Mouse (Mus musculus) left cerebral cortex, adult 2 months (tissue): ENCODE data around the gene Nfatc4. TPM values are rescaled to one million over a fixed set of nuclear protein-coding genes. Genes with fewer than 3 reads are reported as not detected.
A peak's percentile ranks its signal among the peaks of the same experiment; 100 is the strongest.

Experiments used
- DNase-seq, 2 experiments: peaks; one replicate each; pipeline ENCODE4 v3.0.0; 2021 to 2022; ENCODE audit warnings: low spot score in 2 of 2, mixed read lengths in 1 of 2; ENCODE audit errors: extremely low spot score in 1 of 2
- H3K27ac ChIP-seq: fragments of 200-600 bp; 2 replicates; pipeline ENCODE4 v1.8.1; 2022
- H3K4me3 ChIP-seq: fragments of 200-600 bp; 2 replicates; pipeline ENCODE4 v1.8.1; 2022
- CTCF ChIP-seq: fragments of 200-600 bp; IDR thresholded peaks from 2 replicates; pipeline ENCODE4 v1.8.1; 2022; ENCODE audit warnings: antibody characterized with exemption, mild to moderate bottlenecking, moderate library complexity
- intact Hi-C: fragments of 180-260 bp; cut with DNase I; formaldehyde crosslinking; loops from one replicate; pipeline ENCODE4 v1.15.1; 2025
- total RNA-seq, 2 experiments: library from RNA; stranded (reverse); gene quantifications; 2 replicates each; pipeline ENCODE4 v1.2.3; 2021

Nfatc4 gene
- total RNA-seq, 2 experiments from 2014 or later = 1.1 to 2.6 TPM

- no peak for DNase-seq
- intact Hi-C loops = no loop called here
- H3K4me3 ChIP-seq = no peak overlapping the region
- no peak for TF ChIP-seq CTCF
- no peak overlapping the region for H3K27ac ChIP-seq
Observed at GRCm38 (mm10) chr14:55862186-55862585, 39.2 kb downstream of the Nfatc4 start.

DNA sequence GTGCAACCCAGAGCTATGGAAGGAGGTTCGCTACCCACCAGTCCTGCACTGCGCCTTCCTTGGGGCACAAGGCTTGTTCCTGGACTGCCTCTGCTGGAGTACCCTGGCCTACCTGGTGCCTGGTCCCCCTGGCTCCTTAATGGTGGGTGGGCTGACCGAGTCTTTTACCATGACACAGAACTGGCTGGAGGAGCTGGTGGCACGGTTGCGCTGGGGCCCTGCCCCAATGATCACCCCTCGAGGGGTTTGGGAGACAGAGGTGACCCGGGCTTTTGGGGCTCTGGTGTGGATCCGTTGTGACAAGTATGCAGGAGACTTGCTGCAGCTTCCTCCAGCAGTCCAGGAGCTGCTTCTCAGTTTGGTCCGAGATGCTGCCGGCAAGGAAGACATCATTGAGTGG is 40.0 kb downstream of the Nfatc4 start:
- no peak overlapping the region for H3K4me3 ChIP-seq
- intact Hi-C loops = loop anchor here (1.0 kb wide), 1 partner anchor 41 kb away; no protein-coding TSS in a partner anchor
- no peak overlapping the region for H3K27ac ChIP-seq
- DNase-seq = no peak
- TF ChIP-seq CTCF = no peak

GRCm38 (mm10) chr14:55863773-55864172 is 40.8 kb downstream of the Nfatc4 start:
- DNase-seq = peak; percentile 53 to 73
- Histone ChIP-seq H3K4me3 (no peak overlapping the region), H3K27ac (no peak overlapping the region)
- peak; percentile 100 for TF ChIP-seq CTCF
- intact Hi-C loops = loop anchor here (1.0 kb wide), 1 partner anchor 41 kb away; no protein-coding TSS in a partner anchor

DNA sequence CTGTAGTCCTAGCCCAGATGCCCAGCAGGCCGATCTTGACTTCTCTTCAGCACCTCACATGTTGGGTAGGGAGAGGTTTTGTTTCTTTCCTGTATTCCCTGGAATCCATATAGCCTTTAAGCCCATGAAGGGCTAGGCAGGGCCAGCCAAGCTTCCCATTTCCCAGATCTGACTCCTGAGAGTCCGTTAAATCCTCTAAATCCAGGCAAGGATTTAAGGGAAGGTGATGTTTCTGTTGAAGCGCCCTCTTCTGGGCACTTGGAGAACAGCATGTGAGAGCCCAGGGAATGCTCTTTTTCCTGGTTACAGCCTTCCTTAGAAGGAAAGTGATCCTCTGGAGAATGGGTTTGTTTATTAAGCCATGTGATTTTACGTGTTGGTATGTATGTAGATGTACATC is 44.0 kb downstream of the Nfatc4 start:
- intact Hi-C loops = loop anchor here (5.0 kb wide), 1 partner anchor 85 kb away; the partner anchor contains the start of gene Adcy4
- Histone ChIP-seq H3K4me3 (no peak overlapping the region), H3K27ac (no peak overlapping the region)
- TF ChIP-seq CTCF = peak; percentile 96
- DNase-seq = peak in 1 of 2 experiments; percentile 65

DNA sequence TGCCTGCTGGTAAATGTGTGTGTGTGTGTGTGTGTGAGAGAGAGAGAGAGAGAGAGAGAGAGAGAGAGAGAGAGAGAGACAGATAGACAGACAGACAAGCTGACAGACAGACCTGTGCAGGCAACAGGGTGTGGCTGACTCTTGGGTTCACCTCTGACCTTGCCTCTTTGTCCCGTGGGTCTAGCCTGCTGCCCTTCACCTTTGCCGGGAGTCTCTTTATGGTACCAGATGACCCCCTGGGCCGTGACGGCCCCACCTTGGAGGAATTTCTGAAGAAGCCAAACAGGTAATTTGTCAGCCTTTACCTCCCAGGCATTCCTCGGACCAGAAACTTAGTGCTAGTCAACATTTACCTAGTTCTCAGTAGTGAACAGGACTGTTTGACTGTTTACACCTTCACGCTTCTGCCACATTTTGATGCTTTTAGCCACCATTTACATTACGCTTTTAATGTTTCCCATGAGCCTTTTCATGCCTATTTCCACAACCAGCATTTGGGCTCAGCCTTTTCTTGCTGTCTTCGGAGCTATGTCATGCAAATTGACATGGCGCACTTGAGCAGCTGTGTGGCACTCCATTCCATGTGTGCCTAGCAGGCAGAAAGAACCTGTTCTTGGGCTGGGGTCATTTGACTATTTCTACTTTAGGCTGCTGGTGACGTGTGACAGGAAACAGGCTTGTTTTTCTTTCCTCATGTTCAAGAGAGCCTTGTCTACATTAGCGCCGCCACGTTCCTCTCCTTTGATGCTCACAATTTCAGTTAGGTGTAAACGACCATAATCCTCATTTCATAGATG is 45.5 kb downstream of the Nfatc4 start:
- intact Hi-C loops = loop anchor here (5.0 kb wide), 1 partner anchor 86 kb away; the partner anchor contains the start of gene Adcy4
- DNase-seq = no peak
- TF ChIP-seq CTCF = no peak
- no peak overlapping the region for H3K27ac ChIP-seq
- H3K4me3 ChIP-seq = no peak overlapping the region

DNA sequence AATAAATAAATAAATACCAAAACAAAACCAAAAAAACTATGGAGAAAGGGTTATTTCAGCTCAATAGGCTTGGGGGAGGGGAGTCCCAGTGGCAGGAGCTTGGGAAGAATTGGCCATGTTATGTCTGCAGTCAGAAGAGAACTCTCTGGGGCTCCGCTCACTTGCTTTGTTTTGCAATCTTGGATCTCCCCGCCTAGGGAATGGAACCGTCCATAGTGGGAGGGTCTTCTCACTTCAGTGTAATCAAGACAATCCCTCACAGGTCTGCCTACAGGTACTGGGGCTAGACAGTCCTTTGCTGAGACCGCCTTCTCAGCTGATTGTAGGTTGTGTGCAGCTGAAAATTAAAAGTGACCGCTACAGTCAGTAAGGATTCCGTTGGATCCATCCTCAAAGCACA is 46.6 kb downstream of the Nfatc4 start:
- Histone ChIP-seq H3K4me3 (no peak overlapping the region), H3K27ac (no peak overlapping the region)
- no peak for DNase-seq
- TF ChIP-seq CTCF = no peak
- intact Hi-C loops = loop anchor here (5.0 kb wide), 1 partner anchor 87 kb away; the partner anchor contains the start of gene Adcy4

GRCm38 (mm10) chr14:55872039-55872438 is 49.1 kb downstream of the Nfatc4 start:
- H3K4me3 ChIP-seq = no peak overlapping the region
- H3K27ac ChIP-seq = no peak overlapping the region
- intact Hi-C loops = no loop called here
- TF ChIP-seq CTCF = no peak
- no peak for DNase-seq

- Histone ChIP-seq H3K27ac (no peak overlapping the region), H3K4me3 (no peak overlapping the region)
- no peak for DNase-seq
- intact Hi-C loops = no loop called here
- TF ChIP-seq CTCF = no peak
Observed at GRCm38 (mm10) chr14:55872551-55872950, 49.6 kb downstream of the Nfatc4 start.

DNA sequence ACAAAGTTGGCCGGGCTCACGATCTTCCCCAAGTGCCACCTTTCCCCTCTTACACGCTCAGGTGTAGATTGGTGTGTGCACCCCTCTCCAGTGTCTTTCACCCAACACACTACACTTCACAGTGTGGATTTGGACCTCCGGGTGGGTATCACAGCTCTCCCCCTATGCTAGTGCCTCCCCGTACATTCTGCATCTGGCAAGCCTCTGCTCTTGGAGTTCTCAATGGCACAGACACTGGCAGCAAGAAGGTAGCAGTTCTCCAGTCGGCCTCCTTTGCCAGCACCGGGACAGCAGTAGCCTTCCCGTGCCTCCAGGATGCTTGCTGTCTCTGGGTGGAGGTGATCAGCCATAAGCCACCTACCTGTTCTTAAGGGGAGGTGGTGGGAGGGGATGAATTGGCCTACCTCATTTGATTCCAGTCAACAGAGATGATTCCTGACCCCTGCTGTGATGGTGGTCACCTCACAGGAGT is 50.3 kb downstream of the Nfatc4 start:
- TF ChIP-seq CTCF = no peak
- H3K4me3 ChIP-seq = no peak overlapping the region
- DNase-seq = no peak
- no peak overlapping the region for H3K27ac ChIP-seq
- intact Hi-C loops = no loop called here

- intact Hi-C loops = loop anchor here (2.0 kb wide), 1 partner anchor 45 kb away; no protein-coding TSS in a partner anchor
- H3K27ac ChIP-seq = no peak overlapping the region
- peak; percentile 67 to 83 for DNase-seq
- peak; percentile 97 for TF ChIP-seq CTCF
- H3K4me3 ChIP-seq = peak overlapping the region; percentile 31; the same call in 1 of the 2 replicates
Observed at GRCm38 (mm10) chr14:55873714-55874683, 51.1 kb downstream of the Nfatc4 start.

GRCm38 (mm10) chr14:55877469-55878315 is 54.7 kb downstream of the Nfatc4 start:
- H3K4me3 ChIP-seq = no peak overlapping the region
- TF ChIP-seq CTCF = no peak
- intact Hi-C loops = no loop called here
- DNase-seq = no peak
- H3K27ac ChIP-seq = no peak overlapping the region
